Mouse (Mus musculus) cortical plate, adult 2 months (tissue): ENCODE results near the gene Klhdc4.

Experiments
- CTCF ChIP-seq: fragments of 200-500 bp; IDR thresholded peaks from 2 replicates; pipeline ENCODE4 v1.5.1; 2011; ENCODE audit warnings: mild to moderate bottlenecking, control low read depth, low read length; ENCODE audit not compliant: insufficient read depth; ENCODE audit errors: extremely low read depth
- POLR2A ChIP-seq: fragments of 200-500 bp; IDR thresholded peaks from 2 replicates; pipeline ENCODE4 v1.6.1; 2011; ENCODE audit warnings: mild to moderate bottlenecking, low read length, control low read depth; ENCODE audit not compliant: insufficient read depth; ENCODE audit errors: extremely low read depth

- TF ChIP-seq POLR2A (no peak), CTCF (no peak)
Measured at GRCm38 (mm10) chr8:121849303-121849702, 19.9 kb upstream of the Klhdc4 start.
